Mouse (Mus musculus) right cerebral cortex, postnatal 4 days (tissue): ENCODE measurements around the gene Ticam1.
"Not testable (repeated sequence)": the region's sequence is repeated elsewhere in the genome, so short reads cannot be mapped to it uniquely, and the experiment has no call there.

Experiments used
- DNase-seq: peaks from one replicate; pipeline ENCODE4 v3.0.0-alpha.2; 2022

Gene Ticam1

DNA sequence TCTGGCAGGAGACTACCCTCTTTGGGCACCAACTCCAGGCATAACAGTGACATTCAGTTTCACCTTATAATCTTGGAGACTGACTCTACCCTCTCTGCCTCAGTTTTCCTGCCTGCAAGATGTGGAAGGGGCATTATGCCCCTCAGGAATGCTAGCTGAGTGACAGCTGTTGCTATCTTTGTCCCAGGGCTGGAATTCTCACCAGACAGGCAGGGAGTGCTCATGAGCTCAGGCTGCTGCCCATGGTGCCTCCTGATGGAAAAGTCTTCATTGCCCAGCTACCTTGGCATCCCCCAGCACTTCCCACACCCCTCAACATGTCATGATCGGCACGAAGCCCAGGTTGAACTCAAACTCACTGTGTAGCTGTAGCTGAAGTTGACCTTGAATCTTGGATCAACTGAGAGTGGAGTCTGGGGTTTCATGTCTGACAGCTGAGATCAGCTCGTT is 13.9 kb downstream of the Ticam1 start:
- no peak for DNase-seq

- no peak for DNase-seq
Observed at GRCm38 (mm10) chr17:56261166-56261565, 15.4 kb downstream of the Ticam1 start.

GRCm38 (mm10) chr17:56259301-56260037 is 17.1 kb downstream of the Ticam1 start:
- DNase-seq = no peak

GRCm38 (mm10) chr17:56258812-56259211 is 17.8 kb downstream of the Ticam1 start:
- not testable (repeated sequence) for DNase-seq

- not testable (repeated sequence) for DNase-seq
Observed at GRCm38 (mm10) chr17:56258269-56258668, 18.3 kb downstream of the Ticam1 start.

- no peak for DNase-seq
Observed at GRCm38 (mm10) chr17:56257181-56257894, 19.2 kb downstream of the Ticam1 start.

DNA sequence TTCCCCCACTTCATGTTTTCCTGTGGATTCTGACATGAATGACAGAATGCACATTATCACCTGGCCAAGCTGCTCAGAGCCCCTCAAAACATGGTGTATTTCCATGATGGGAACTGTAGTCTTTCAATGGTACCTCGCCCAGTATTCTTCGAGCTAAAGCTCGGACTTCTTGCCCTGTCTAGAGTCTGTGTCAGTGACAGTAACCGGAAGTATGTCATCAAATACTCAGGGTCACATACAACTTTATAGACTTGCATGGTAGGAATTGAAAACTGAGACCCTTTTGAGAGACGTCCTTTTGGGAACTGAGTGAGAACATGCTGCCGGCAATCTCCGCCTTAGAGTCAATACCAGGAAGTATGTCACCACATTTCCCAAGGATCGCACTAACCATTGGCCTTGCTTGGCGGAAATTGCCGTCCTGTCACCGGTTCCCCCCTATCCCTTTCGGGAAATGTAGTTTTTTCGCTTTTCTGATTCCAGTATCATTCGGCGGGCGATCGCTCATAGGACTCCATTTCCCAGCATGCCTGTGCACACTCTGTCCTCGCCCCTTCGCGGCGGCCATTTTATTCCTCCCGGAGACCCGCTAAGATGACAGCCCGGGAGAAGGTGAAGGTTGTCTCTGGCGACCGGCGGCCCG is 20.2 kb downstream of the Ticam1 start, which contains the start of gene Fem1a:
Gene Fem1a, plus strand, starts transcription at position 572 of the 643 bp plus-strand sequence.
- DNase-seq = peak; percentile 83

DNA sequence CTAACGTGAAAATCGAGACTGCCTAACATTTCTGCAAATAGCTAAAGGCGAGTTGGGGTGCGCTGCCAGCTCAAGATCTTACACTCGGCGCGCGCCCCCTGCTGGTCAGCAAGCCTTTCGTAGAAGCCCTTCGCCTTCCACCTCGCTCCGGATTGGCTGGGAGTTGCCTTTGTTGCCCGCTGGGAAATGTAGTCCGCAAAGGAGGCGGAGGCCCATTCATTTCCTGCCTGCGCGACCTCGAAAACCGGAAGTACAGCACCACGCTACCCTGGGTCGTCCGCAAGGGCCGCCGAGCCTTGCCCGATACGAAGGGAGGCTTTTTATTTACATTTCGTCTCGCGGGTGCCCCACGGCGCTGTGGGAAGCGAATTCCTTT is 20.7 kb downstream of the Ticam1 start:
- peak; percentile 100 for DNase-seq

- peak; percentile 74 for DNase-seq
Observed at GRCm38 (mm10) chr17:56255429-56255828, 21.2 kb downstream of the Ticam1 start.

DNA sequence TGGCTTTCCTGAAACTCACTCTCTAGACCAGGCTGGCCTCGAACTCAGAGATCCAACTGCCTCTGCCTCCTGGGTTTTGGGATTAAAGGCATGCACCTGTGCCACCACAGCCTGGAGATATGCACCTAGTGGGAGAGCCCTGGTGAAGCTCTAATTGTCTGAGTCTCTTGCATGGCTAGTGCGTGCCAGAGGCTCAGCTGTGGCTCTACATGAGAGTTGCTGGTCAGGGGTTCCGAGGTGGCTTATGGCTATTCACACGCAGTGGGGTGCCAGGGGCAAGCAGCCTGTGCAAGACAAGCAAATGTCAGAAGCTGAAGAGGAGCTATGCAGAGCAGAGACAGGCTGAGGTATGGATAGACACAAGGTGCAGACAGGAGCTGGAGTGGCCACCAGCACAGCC is 21.9 kb downstream of the Ticam1 start:
- DNase-seq = no peak

DNA sequence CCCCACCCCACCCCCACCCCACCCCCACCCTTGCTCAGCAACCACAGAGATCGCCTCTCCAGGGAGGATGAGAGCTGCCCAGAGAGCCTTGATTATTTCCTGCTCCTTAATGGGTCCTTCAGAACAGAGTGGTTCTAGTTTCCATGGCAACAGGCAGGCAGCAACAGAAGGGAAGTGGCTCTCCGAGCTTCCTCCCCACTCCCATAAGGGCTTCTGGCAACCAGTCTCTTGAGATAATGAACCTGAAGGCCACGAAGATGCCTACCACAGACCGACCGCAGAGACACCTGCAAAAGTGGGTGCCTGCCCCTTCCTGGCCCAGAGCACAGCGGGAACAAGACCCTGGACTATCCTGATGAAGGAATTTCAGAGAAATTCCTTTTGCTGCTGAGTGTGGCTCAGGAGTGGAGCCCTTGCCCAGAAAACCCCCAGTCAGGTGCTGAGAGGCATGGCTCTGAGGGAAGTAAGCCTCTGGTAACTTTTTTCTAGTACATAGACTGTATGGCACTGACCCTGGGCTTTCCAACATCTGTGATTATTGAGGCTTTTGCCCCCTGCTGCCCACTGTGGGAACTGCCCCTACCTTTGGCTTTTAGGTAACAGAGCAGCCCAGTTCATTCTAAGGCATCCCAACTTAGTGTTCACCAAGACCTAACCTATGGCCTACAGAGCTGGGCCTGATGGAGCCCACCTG is 25.3 kb downstream of the Ticam1 start:
- peak; percentile 64 for DNase-seq

DNA sequence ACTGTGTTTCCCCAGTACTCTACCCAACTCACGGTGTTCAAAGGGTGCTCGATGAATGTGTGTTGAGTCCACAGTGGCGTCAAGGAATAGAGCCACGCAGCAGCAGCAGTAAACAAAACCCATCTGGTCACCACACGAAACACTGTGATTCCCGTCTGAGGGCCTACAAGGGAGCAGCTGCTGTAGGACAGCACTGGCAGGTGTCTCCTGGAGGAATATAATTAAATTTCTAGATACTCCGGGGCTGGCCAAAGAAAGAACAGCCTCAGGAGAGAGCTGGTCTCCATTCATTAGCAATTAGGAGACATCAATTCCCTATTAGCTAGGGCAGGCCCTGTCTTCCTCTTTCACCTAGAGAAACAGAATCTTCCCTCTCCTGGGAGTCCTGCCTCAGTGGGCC is 31.0 kb downstream of the Ticam1 start:
- DNase-seq = no peak

DNA sequence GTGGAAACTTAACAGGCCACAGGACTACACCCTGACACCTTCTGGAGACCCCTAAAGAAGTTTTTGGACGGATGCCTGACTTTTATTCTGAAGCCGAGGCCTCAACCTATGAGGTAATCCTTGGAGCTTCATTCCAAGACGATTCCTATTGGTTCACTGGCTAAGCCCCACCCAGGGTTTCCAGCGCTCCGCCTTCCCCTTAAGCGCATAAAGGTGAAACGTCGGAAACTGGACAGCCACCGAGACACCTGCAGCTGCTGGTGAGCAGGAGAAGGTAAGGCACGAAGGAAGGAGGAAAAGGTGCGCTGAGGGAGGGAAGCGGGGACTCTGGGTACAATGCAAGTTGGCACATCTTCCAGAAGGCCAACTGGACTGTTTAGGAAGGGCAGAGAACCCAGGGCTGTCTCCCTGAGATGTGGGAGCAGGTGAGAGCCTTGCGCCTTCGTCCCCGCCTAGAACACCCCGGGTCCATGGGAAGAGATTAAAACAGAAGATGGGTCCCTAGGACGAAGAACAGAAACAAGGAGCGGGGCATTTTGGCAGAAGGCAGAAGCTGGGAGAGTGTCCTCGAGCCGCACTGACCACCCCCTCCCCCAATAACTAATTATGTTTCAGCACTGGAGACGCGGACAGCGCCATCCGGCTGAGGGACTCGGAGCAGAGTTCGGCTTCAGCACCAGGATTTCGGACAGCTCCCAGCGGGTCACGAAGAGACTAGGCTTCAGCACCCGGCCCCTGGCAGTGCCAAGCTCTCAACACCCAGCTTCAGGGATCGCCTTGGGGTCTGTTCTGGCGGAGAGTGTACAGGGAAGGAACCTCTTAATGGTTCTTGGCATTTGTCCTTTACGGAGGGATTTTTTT is 34.8 kb downstream of the Ticam1 start:
- peak; percentile 80 for DNase-seq

DNA sequence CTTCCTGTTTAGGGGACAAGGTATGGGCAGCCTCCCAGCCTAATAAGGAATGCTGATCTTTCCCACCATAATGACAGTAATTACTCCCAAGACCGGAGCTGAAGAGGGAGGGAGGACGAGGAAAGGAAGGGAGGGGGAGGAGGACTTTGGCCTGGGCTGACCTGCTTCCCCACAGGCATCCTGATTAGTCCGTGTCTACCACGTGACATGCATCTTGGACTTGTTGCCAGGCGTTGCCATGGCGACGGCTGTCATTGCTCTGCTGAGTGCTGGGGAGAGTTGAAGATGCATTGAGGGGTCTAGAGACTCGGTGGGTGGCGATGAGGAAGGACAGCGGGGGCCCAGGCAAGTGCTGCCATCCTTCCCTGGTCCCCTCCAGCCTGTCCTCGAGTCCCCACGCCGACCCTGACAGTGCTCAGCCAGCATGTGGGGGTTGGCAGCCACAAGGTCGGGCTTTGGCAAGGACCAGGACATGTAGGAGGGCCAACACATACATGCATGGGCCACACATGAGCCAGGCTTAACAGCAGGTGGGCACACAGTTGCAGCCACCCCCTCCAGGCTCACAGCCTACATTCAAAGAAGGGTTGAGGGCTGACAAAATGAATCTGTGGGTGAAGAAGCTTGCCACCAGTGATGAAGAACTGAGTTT is 42.6 kb downstream of the Ticam1 start:
- peak; percentile 86 for DNase-seq

DNA sequence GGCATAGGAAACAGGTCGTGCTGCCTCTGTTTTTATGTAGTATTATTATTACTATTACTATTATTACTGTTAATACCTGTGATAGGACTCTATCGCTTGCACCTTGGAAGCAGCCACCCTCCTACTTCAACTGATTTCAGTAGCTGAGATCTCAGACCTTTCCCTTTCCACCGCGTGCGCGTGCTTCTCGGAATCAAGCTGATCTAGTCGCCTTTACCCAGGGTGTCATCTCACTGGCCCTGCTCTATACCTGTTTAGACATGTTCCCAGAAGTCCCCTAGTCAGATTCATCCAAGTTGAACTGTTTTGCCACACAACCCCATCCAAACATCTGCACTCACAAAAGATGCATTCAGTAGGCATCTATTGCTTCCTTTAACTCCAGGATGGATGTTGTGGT is 43.2 kb downstream of the Ticam1 start:
- DNase-seq = no peak

GRCm38 (mm10) chr17:56229943-56230342 is 46.6 kb downstream of the Ticam1 start:
- peak; percentile 50 for DNase-seq

- DNase-seq = no peak
Observed at GRCm38 (mm10) chr17:56226566-56226965, 50.0 kb downstream of the Ticam1 start.

DNA sequence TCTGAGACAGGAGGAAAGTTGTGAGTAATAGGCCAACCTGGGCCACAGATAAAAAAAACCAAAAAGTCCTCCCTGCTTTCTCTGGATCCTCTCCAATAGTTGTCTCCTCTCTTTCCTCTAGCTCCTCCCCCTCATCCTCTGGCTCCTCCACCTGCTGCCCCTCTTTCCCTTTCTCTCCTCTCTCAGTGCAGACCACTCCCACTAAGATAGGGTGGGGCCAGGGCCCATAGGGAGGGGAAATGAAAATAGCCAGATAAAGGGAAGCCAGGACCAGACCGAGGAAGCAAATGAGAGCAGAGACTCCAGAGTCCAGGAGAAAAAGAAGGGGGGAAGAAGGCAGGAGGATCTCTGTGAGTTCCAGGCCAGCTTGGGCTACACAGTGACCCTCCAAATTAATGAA is 51.7 kb downstream of the Ticam1 start:
- no peak for DNase-seq

DNA sequence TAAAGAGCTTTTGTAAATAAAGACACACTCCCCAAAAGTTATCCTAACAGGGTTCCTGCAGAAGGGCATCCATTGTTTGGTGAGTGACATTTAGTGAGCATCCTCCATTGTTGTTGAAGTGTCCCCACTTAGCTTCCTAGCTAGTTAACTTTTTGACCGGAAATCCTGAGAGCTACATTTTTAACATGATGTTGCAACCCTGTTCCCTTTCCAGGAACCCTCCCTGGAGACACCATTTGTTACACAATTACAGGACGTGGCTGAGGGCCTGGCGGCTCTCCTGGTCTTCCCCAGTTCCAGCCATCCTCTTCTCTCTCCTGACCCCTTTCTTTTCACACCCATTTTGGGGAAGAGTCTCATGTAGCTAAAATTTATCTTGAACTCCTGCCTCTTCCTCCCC is 56.8 kb downstream of the Ticam1 start:
- no peak for DNase-seq
